Mouse (Mus musculus) lung, postnatal 14 days (tissue): ENCODE measurements around the gene Git2.

ENCODE experiments used
- DNase-seq: peaks from one replicate; pipeline ENCODE4 v3.0.0; 2021

Git2 gene

GRCm38 (mm10) chr5:114759536-114760090 lies 15.7 kb downstream of the Git2 start:
- DNase-seq, result no peak

DNA sequence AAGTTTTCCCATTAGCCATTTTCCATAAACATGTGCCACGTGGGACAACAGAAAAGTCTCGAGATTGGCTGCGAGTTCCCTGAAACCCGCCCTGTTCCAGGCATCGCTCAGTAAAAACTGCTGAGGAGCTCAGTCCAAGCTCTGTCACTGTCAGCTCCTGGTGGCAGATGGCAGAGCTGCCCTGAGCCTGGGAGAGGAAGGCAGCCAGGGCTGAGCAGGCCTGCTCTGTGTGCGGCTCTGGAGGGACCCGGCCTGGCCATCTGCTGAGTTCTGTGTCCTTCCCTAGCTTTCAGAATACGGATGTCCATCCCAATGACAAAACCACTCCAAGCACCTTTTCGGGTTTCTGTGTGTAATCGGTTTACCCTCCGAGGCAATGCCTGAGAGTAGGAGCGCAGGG lies 21.9 kb downstream of the Git2 start:
- DNase-seq, result no peak

GRCm38 (mm10) chr5:114752397-114752796 lies 22.9 kb downstream of the Git2 start:
- DNase-seq, result no peak

- no peak for DNase-seq
Observed at GRCm38 (mm10) chr5:114750325-114750724, 25.0 kb downstream of the Git2 start.

DNA sequence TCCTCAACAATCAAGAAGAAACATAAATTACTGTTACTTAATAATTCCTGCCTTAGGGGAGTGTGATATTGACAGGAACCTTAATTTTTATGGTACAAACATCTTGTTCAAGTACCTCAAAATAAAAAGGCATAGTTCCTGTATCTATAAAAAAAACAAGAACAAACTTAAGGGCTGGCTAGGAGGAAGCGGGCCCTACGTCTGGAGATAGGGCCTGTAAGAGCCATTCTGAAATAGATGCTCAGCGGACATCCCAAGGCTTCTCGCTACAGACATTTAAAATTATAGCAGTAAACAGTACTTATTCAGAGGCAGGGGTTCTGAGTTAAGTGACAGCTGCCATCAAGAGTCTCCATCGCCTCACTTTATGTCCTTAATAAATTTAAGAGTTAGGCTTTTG lies 27.8 kb downstream of the Git2 start:
- DNase-seq, result no peak

DNA sequence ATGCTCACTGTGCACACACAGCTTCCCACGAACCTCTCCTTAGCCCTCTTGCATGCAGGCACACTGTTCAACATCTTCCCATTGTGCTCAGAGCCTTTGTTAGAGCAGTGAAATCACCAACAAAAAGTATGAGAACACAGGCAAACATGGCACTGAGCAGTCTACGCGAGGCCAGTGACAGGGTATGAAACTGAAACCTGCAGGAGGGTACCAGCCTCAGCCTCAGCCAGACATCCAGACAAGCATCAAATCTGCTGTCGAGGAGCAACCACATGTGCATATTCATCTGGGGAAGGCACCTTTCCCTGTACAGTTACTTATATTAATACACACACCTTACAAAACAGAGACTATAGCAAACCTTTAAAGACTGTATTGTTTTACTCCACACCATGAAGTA lies 28.4 kb downstream of the Git2 start:
- DNase-seq, result no peak

- DNase-seq, result no peak
Observed at GRCm38 (mm10) chr5:114745581-114745980, 29.7 kb downstream of the Git2 start.

DNA sequence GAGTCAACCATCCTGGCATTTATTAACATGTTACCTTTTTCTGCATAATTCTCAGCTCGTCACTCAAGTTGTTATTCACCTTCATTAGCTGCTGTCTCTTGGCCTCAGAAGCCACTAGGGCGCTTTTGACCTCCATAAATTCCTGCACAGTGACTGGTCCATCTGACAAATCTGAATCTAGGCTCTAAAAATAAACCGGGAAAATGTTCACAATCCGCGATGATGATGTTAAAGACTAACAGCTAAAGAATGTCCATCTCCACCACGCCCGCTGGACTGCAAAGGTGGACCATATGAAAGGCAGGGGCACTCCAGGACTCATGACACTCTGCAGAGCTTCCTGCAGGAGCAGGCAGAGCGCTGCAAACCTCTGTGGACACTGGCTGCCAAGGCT lies 31.6 kb downstream of the Git2 start:
- no peak for DNase-seq

DNA sequence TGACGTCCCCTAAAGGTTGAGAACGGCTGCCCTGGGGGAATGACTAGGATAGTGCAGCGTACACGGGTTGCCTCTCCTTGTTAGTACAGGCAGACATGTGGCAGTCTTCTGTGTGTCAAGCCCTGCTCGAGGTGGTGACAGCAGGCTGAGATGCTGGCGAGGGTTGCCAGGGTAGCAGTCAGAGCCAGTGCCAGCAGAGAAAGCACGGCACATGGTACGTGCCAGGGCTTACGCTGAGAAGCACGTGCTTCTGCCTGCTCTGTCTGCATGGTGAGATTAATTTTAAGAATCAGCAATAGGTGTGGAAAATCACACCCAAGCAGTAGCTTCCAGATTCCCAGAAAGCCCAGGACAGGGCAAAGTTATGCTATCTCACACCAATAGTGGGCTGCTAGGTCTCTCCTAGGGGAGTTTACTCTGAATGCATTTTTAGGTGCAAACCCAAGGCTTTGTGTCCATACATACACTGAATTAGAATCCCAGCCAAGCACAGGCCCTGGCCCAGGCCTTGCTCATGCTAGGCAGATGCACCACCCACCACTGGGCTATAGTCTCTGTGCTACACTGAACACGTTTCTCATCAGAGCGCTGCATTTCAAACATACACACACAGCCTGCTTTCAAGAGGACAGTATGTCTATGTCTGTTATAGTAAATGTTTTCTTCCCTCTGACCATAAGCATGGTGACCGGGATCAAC lies 32.2 kb downstream of the Git2 start:
- no peak for DNase-seq

DNA sequence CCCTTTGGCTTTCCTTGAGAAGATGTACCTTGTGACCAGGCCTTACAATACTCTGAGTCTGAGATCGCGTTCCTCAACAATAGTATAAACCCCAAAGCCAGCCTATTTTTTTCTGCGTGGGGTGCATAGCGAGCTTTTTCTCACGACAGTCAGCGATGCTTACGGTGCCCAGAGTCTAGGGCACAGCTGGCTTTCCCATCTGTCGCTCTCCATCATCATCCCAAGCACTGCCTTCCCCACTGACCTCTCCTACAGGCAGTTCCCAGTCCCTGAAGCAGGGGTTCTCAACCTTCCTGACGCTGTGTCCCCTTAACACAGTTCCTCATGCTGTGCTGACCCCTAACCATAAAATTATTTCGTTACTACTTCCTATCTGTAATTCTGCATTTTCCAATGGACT lies 32.7 kb downstream of the Git2 start:
- DNase-seq, result no peak

- DNase-seq, result no peak
Observed at GRCm38 (mm10) chr5:114740595-114740994, 34.7 kb downstream of the Git2 start.

DNA sequence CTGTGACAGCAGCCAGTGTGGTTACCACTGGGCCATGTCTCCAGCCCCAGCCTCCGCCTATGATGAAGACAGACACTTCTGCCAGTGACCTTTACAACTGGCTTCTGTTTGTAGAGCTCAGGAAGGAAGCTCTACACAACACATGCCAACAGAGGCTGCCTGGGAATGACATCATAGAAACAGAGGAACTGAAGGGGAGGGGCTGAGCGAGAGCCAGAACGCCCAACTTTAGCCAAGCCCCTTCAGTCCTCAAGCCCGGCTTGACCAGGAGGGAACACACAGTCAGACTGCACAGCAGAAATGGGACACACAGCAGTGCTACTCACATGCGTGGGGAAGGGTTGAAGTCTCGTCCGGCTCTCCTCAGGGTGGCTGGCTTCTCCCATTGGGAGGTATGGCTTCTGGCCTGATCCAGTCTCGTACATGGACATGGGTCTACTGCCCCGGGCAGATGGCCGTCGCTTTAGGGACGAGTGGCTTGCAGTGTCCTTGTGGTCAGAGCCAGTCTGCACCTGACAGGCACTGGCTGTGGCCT lies 36.5 kb downstream of the Git2 start:
- peak; percentile 66 for DNase-seq

- DNase-seq, result peak; percentile 72
Observed at GRCm38 (mm10) chr5:114737090-114737887, 38.0 kb downstream of the Git2 start.

- no peak for DNase-seq
Observed at GRCm38 (mm10) chr5:114733606-114734005, 41.7 kb downstream of the Git2 start.

GRCm38 (mm10) chr5:114731969-114732368 lies 43.3 kb downstream of the Git2 start:
- no peak for DNase-seq

DNA sequence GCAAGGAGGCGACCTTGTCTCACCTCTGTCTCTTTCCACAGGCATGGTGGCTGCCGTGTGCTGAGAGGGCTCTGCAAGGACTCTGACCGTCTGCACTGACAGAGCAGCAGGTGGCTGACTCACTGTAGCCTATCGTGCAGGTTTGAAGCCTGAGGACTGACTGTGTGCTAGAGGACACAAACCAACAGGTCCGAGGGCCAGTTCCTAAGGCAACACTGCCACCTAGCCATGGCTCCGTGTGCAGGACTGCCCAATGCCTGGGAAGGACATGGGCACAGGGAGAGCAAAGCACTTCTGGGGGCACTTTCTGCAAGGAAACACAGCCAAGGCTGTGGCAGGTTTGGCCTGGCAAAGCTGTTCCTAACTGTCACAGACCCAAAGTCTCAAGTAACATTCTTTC lies 43.8 kb downstream of the Git2 start:
- no peak for DNase-seq

DNA sequence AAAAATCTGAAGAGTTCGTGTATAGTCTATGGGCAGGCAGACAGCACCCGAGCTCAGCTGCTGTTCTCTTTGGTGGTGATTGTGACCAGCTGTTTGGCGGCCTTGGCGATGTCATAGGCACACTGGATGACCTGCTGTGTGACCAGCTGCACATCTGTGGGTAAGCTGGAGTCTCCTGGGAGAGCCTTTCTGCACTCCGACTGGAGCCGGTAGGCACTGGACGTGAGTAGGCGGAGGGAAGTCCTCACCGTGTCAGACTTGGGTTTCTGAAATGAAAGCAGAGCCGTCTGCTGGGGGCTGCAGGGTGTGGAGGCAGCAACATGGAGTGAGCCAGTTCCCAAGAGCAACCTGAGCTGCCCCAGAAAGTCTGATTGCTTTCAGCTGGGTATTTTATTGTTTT lies 45.2 kb downstream of the Git2 start:
- DNase-seq, result peak; percentile 11

DNA sequence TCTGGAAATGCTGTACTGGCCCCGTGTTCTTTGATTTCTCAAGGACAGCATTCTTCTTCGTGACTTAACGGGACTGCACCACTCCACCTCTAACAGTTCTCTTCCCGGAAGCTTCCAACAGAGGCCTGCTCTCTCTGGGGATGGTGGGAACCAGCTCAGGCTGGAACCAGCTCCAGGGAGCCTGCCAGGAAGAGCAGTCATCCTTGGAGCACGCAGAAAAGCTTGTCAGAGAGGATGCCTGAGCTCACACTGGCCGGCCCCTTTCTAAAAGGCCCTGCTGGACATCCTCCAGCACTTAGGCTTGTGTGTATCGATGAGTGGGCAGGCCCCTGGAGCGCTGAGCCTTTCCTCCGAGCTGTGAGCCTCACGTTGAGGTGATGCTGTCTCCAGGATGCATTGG lies 47.2 kb downstream of the Git2 start:
- no peak for DNase-seq

- DNase-seq, result no peak
Observed at GRCm38 (mm10) chr5:114722846-114723245, 52.5 kb downstream of the Git2 start.

DNA sequence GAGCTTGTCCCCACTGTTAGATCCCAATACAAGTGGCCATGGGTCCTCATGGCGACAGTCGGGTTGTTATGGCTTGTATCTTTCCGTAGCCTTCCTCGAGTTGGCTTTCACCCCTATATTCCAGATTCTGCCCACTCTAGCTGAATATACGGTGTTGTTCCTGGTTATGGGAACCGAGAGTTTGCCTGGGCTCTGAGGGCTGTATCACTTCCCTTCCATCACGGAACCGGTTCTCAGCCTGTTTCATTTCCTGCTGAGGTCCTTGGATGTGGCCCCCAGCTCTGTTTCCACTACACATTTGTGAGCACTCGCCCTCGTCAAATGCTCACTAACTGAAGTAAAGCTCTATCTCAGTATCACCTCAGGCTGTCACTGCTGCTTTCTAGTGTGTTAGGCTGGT lies 53.3 kb downstream of the Git2 start:
- DNase-seq, result no peak

- no peak for DNase-seq
Observed at GRCm38 (mm10) chr5:114720784-114721183, 54.5 kb downstream of the Git2 start.

GRCm38 (mm10) chr5:114719928-114720270 lies 55.4 kb downstream of the Git2 start:
- no peak for DNase-seq

DNA sequence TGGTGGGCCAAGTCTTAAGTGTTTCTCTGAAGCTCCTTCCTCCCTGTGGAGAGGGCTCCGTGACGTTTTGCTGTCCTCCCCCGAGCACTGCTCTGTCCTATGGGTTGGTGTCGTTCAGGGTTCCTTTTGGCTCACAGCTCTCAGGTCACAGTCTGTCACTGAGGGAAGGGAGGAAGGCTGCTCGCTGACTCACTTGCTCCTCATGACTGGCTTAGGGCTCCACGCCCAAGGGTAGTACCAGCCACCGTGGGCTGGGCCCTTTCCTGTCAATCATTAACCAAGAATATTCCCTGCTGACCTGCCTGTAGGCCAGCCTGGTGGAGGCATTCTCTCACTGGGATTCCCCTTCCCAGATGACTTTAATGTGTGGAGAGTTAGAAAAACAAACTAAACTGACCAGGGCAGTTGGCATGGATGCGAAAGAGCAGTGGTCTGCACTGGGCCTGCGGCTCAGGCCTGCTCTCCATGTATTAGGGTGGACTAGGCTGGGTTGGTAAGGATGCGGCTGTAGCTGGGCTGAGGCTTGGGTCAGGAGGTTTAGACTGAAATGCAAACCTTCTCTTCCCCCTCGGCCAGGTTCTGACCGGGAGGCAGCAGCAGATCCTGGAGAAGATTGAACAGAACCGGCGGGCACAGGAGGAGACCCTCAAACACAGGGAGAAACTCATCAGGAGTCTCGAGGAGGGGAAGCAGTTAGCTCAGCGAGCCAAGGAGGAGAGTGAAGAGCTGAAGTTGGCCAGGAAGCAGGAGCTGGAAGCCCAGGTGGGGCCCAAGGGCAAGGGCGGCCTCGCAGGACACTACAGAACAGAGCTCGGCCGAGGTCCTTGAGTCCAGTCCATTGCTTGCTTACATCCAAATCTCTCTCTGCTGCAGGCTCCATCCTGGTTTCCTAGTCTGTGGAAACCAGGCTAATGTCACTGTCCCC lies 56.1 kb downstream of the Git2 start:
- no peak for DNase-seq
